Mouse (Mus musculus) WW6 (cell line): ENCODE results near the gene Vmn2r9.
"Not testable (repeated sequence)": the region's sequence is repeated elsewhere in the genome, so short reads cannot be mapped to it uniquely, and the experiment has no call there.

Source experiments
- DNase-seq: peaks from one replicate; pipeline ENCODE4 v3.0.0-alpha.2; 2013; ENCODE audit warnings: low read depth, low spot score

The Vmn2r9 gene

GRCm38 (mm10) chr5:108852501-108852900, at the start of gene Vmn2r9:
Gene Vmn2r9 (minus strand): TSS chr5:108852601.
- not testable (repeated sequence) for DNase-seq

DNA sequence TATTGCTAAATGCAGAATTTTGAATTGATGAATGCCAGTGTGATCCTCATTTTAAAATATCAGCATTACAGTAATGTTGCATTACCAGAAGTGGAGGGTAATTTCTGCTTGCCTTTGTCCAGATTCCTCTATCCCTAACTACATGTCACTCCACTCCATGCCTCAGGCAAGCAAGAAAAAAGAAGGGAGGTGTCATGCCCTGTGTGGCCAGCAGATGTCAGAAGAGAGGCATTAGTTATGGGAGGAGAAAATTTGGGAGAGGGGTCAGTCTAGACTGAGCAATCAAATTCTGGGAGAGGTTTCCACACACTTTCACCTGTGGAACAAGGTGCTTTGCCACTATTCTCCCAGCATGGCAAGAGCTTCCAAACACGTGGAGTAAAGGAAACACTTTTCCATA, 14.3 kb upstream of the Vmn2r9 start:
- not testable (repeated sequence) for DNase-seq

DNA sequence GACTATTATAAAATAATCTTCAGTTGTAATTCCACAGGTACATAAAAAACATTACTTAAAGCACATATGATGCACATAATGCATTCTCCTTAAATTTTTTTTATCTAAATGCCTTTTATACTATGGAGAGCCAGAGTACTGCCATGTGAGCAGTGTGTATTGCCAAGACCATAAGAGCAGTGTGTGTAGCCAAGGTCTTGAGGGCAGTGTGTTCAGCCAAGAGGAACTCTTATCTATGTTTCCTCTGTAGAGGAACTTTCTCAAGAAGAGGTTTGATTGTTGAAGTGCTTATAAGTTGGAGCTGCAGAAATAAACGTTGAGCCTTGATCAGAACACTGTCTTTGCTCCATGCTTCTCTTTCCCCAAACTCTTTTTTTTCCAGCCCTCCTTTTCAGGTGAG, 2.9 kb downstream of the Vmn2r9 start:
- DNase-seq: no peak

DNA sequence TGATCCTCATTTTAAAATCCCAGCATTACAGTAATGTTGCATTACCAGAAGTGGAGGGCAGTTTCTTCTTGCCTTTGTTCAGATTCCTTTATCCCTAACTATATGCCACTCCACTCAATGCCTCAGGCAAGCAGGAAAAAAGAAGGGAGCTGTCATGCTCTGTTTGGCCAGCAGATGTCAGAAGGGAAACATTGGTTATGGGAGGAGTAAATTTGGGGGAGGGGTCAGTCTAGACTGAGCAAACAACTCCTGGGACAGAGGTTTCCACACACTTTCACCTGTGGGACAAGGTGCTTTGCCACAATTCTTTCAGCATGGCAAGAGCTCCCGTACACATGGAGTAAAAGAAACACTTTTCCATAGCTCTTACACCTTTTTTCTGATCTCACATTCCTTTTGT, 16.2 kb downstream of the Vmn2r9 start:
- peak; percentile 31 for DNase-seq

DNA sequence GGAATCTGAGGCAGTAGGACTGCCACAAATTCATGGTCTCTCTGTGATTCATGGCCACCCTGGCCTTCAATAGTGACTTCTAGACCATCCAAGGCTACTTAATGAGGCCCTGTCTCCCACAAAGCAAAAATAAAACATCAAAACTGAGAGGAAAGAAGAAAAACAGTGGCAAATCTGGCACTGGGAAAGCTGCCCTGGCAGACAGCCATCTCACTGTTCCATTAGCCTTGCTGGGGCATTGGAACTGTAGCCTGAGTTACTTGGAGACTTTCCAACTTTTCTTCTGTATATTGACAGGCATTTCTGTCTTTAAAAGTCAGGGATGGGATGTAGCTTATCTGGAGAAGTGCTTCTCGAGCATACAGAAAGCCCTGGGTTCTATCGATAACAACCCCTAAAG, 29.1 kb downstream of the Vmn2r9 start:
- no peak for DNase-seq

- DNase-seq: not testable (repeated sequence)
Observed at GRCm38 (mm10) chr5:108808750-108809149, 43.7 kb downstream of the Vmn2r9 start, which contains the start of gene Vmn2r8. Gene Vmn2r8 (minus strand): TSS chr5:108808850.

GRCm38 (mm10) chr5:108803646-108804045, 48.8 kb downstream of the Vmn2r9 start:
- DNase-seq: no peak

GRCm38 (mm10) chr5:108795263-108795662, 57.1 kb downstream of the Vmn2r9 start, which contains the start of gene Tmed11:
Gene Tmed11 (minus strand): TSS chr5:108795363.
- not testable (repeated sequence) for DNase-seq

DNA sequence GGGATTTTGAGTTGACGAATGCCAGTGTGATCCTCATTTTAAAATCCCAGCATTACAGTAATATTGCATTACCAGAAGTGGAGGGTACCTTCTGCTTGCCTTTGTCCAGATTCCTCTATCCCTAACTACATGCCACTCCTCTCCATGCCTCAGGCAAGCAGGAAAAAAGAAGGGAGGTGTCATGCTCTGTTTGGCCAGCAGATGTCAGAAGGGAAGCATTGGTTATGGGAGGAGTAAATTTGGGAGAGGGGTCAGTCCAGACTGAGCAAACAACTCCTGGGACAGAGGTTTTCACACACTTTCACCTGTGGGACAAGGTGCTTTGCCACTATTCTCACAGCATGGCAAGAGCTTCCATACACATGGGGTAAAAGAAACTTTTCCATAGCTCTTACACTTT, 62.0 kb downstream of the Vmn2r9 start:
- DNase-seq: peak; percentile 7
